Mouse (Mus musculus) CH12.LX (cell line): ENCODE data around the gene Csnk2b. TPM values are rescaled to one million over a fixed set of nuclear protein-coding genes. Genes with fewer than 3 reads are reported as not detected.

Source experiments
- DNase-seq: peaks from one replicate; pipeline ENCODE4 v3.0.0-alpha.2; 2013; ENCODE audit errors: extremely low read depth
- H3K27ac ChIP-seq: 2 replicates; pipeline ENCODE4 v1.5.1; 2012; ENCODE audit warnings: low read depth, mild to moderate bottlenecking, control low read depth, moderate library complexity; ENCODE audit not compliant: insufficient read depth
- H3K27me3 ChIP-seq: replicated peaks from 2 replicates; pipeline ENCODE3; 2012; ENCODE audit warnings: inconsistent platforms
- H3K36me3 ChIP-seq, 2 experiments: replicated peaks in 1 of 2; 2 replicates each; pipeline versions ENCODE3 to v1.6.1; 2012; ENCODE audit warnings: inconsistent platforms in 1 of 2, low read length in 1 of 2, mild to moderate bottlenecking in 1 of 2, mixed read lengths in 1 of 2, moderate library complexity in 1 of 2; ENCODE audit not compliant: control insufficient read depth in 1 of 2, insufficient read depth in 1 of 2
- H3K4me1 ChIP-seq, 2 experiments: 2 replicates each; pipeline ENCODE4 v1.6.1; 2012; ENCODE audit warnings: inconsistent platforms in 1 of 2, moderate library complexity in 1 of 2; ENCODE audit not compliant: insufficient read depth in 2 of 2, control insufficient read depth in 1 of 2
- H3K4me2 ChIP-seq: 2 replicates; pipeline ENCODE4 v1.6.1; 2012; ENCODE audit warnings: low read depth, mild to moderate bottlenecking, control low read depth; ENCODE audit not compliant: poor library complexity, insufficient read depth, severe bottlenecking
- H3K4me3 ChIP-seq, 3 experiments: fragments of 150-350 bp in 1 of 3; sonication (generic) in 1 of 3; replicated peaks in 1 of 3; 2 replicates each; pipeline versions ENCODE3 to v1.5.1; 2011 to 2012; ENCODE audit warnings: low read depth in 2 of 3, low read length in 2 of 3, mild to moderate bottlenecking in 2 of 3, moderate library complexity in 2 of 3, control low read depth in 1 of 3, improper control_type of control experiment in 1 of 3, inconsistent platforms in 1 of 3, mixed read lengths in 1 of 3; ENCODE audit not compliant: poor library complexity in 1 of 3
- H3K79me2 ChIP-seq: replicated peaks from 2 replicates; pipeline ENCODE4 v1.6.1; 2012; ENCODE audit warnings: mild to moderate bottlenecking, moderate library complexity; ENCODE audit not compliant: control insufficient read depth, poor library complexity, insufficient read depth, severe bottlenecking; ENCODE audit errors: extremely low read depth
- H3K9ac ChIP-seq: 2 replicates; pipeline ENCODE4 v1.6.1; 2012; ENCODE audit warnings: low read depth, mild to moderate bottlenecking, control low read depth, moderate library complexity; ENCODE audit not compliant: insufficient read depth
- H3K9me3 ChIP-seq: replicated peaks from 2 replicates; pipeline ENCODE3; 2012; ENCODE audit warnings: low read length, inconsistent platforms, mixed read lengths
- CTCF ChIP-seq, 2 experiments: IDR thresholded peaks in 1 of 2; conservative IDR thresholded peaks in 1 of 2; 2 replicates each; pipeline ENCODE4 v1.5.1; 2011 to 2012; ENCODE audit warnings: low read depth in 2 of 2, low read length in 2 of 2, improper control_type of control experiment in 1 of 2, inconsistent platforms in 1 of 2, mild to moderate bottlenecking in 1 of 2, moderate library complexity in 1 of 2
- ELF1 ChIP-seq: IDR thresholded peaks from 2 replicates; pipeline ENCODE4 v1.6.1; 2014; ENCODE audit warnings: low read depth, mild to moderate bottlenecking, inconsistent platforms, low read length, improper control_type of control experiment
- GABPA ChIP-seq: IDR thresholded peaks from 2 replicates; pipeline ENCODE4 v1.6.1; 2012; ENCODE audit warnings: low read depth, low read length, improper control_type of control experiment, inconsistent platforms; ENCODE audit not compliant: insufficient replicate concordance
- IRF4 ChIP-seq: IDR thresholded peaks from 2 replicates; pipeline ENCODE4 v1.6.1; 2014; ENCODE audit warnings: low read depth, mild to moderate bottlenecking, inconsistent platforms, low read length, improper control_type of control experiment
- JUN ChIP-seq: IDR thresholded peaks from 2 replicates; pipeline ENCODE4 v1.6.1; 2011; ENCODE audit warnings: low read depth, mild to moderate bottlenecking, low read length, improper control_type of control experiment, moderate library complexity; ENCODE audit not compliant: insufficient read depth
- JUND ChIP-seq: conservative IDR thresholded peaks from 2 replicates; pipeline ENCODE4 v1.6.1; 2011; ENCODE audit warnings: low read depth, low read length, improper control_type of control experiment
- KAT2A ChIP-seq: IDR thresholded peaks from 2 replicates; pipeline ENCODE4 v1.6.1; 2012; ENCODE audit warnings: low read length, improper control_type of control experiment, inconsistent platforms; ENCODE audit not compliant: insufficient replicate concordance
- MAX ChIP-seq: IDR thresholded peaks from 2 replicates; pipeline ENCODE4 v1.6.1; 2011; ENCODE audit warnings: low read length, improper control_type of control experiment
- MAZ ChIP-seq: IDR thresholded peaks from 2 replicates; pipeline ENCODE4 v1.6.1; 2012; ENCODE audit warnings: low read depth, mild to moderate bottlenecking, inconsistent platforms, low read length, improper control_type of control experiment, moderate library complexity
- MEF2A ChIP-seq: IDR thresholded peaks from 2 replicates; pipeline ENCODE4 v1.6.1; 2014; ENCODE audit warnings: low read depth, mild to moderate bottlenecking, inconsistent platforms, low read length, improper control_type of control experiment, borderline replicate concordance
- NRF1 ChIP-seq: IDR thresholded peaks from 2 replicates; pipeline ENCODE4 v1.6.1; 2014; ENCODE audit warnings: low read depth, mild to moderate bottlenecking, inconsistent platforms, low read length, improper control_type of control experiment, moderate library complexity
- POLR2A ChIP-seq: IDR thresholded peaks from 2 replicates; pipeline ENCODE4 v1.6.1; 2011; ENCODE audit warnings: low read depth, mild to moderate bottlenecking, improper control_type of control experiment, low read length
- POLR2AphosphoS2 ChIP-seq: IDR thresholded peaks from 2 replicates; pipeline ENCODE4 v1.6.1; 2011; ENCODE audit warnings: low read depth, low read length, improper control_type of control experiment
- RAD21 ChIP-seq: IDR thresholded peaks from 2 replicates; pipeline ENCODE4 v1.6.1; 2011; ENCODE audit warnings: low read depth, mild to moderate bottlenecking, low read length, improper control_type of control experiment, moderate library complexity
- SIN3A ChIP-seq: IDR thresholded peaks from 2 replicates; pipeline ENCODE4 v1.6.1; 2012; ENCODE audit warnings: low read length, improper control_type of control experiment, inconsistent platforms
- SMC3 ChIP-seq: IDR thresholded peaks from 2 replicates; pipeline ENCODE4 v1.6.1; 2011; ENCODE audit warnings: low read depth, low read length, improper control_type of control experiment
- TBP ChIP-seq: conservative IDR thresholded peaks from 2 replicates; pipeline ENCODE4 v1.6.1; 2011; ENCODE audit warnings: low read depth, low read length, improper control_type of control experiment
- TCF12 ChIP-seq: IDR thresholded peaks from 2 replicates; pipeline ENCODE4 v1.6.1; 2014; ENCODE audit warnings: low read depth, mild to moderate bottlenecking, inconsistent platforms, low read length, improper control_type of control experiment
- USF1 ChIP-seq: IDR thresholded peaks from 2 replicates; pipeline ENCODE4 v1.6.1; 2014; ENCODE audit warnings: low read depth, mild to moderate bottlenecking, inconsistent platforms, low read length, improper control_type of control experiment
- ZC3H11A ChIP-seq: IDR thresholded peaks from 2 replicates; pipeline ENCODE4 v1.6.1; 2012; ENCODE audit warnings: low read depth, mild to moderate bottlenecking, inconsistent platforms, low read length, improper control_type of control experiment
- ZKSCAN1 ChIP-seq: IDR thresholded peaks from 2 replicates; pipeline ENCODE4 v1.6.1; 2012; ENCODE audit warnings: low read depth, inconsistent platforms, low read length, improper control_type of control experiment, borderline replicate concordance
- ZMIZ1 ChIP-seq: IDR thresholded peaks from 2 replicates; pipeline ENCODE4 v1.6.1; 2012; ENCODE audit warnings: low read depth, mild to moderate bottlenecking, inconsistent platforms, low read length, improper control_type of control experiment
- ZNF384 ChIP-seq: IDR thresholded peaks from 2 replicates; pipeline ENCODE4 v1.6.1; 2012; ENCODE audit warnings: low read depth, low read length, improper control_type of control experiment, inconsistent platforms
- dilution Hi-C: fragments of 300-500 bp; cut with MboI; formaldehyde crosslinking; loops from 2 replicates; pipeline ENCODE4 v1.14.3; 2020; ENCODE audit warnings: low sequenced_read_pairs; ENCODE audit not compliant: extremely low pct_unique_long_range_greater_than_20kb, extremely low pct_ligation_motif_present
- in situ Hi-C: fragments of 300-500 bp; cut with MboI; formaldehyde crosslinking; loops from 3 replicates; pipeline ENCODE4 v1.14.3; 2019; ENCODE audit warnings: low sequenced_read_pairs, low pct_ligation_motif_present, low pct_unique_long_range_greater_than_20kb, mixed read lengths
- polyA plus RNA-seq: library from polyadenylated mRNA; unstranded; fragments of >175 nt; gene quantifications from 2 replicates; pipeline ENCODE4 v1.2.1, GENCODE M21; 2012; ENCODE audit warnings: low read depth; ENCODE audit not compliant: insufficient read length
- total RNA-seq, 2 experiments: library from RNA; depleted of rRNA; stranded (reverse); fragments of 300-350 nt in 1 of 2; fragments of >200 nt in 1 of 2; gene quantifications; 2 replicates each; pipeline ENCODE4 v1.2.3; 2012 to 2014

Csnk2b gene
- total and polyA plus RNA-seq, 3 experiments = 89.3 to 348 (median 130) TPM

- TF ChIP-seq POLR2AphosphoS2 (no peak), MAZ (no peak), JUN (no peak), RAD21 (peak; percentile 81), ZNF384 (peak; percentile 97)
Observed at GRCm38 (mm10) chr17:35168541-35169207, 46.8 kb upstream of the Csnk2b start (continued).

- Histone ChIP-seq H3K9me3 (no peaks in the 10 kb centered on the region), H3K36me3 (peaks cover 0 to 8% of the 10 kb centered on the region in 2 experiments), H3K27me3 (no peaks in the 10 kb centered on the region), H3K4me3 (no peak overlapping the region), H3K27ac (no peak overlapping the region), H3K4me1 (peaks cover 11 to 37% of the 10 kb centered on the region in 2 experiments), H3K9ac (no peak overlapping the region), H3K79me2 (peaks cover 23% of the 10 kb centered on the region), H3K4me2 (no peak overlapping the region)
- in situ Hi-C loops (no loop called here), dilution Hi-C loops (no loop called here)
- no peak for DNase-seq
- no peak for TF ChIP-seq KAT2A
- no peak for TF ChIP-seq USF1
- no peak for TF ChIP-seq ZMIZ1
- no peak for TF ChIP-seq IRF4
- TF ChIP-seq MAX = no peak
- no peak for TF ChIP-seq TCF12
- no peak for TF ChIP-seq GABPA
- TF ChIP-seq NRF1 = no peak
- TF ChIP-seq POLR2AphosphoS2 = no peak
- TF ChIP-seq JUND = no peak
- TF ChIP-seq JUN = no peak
- no peak for TF ChIP-seq ELF1
Observed at GRCm38 (mm10) chr17:35167794-35168193, 45.9 kb upstream of the Csnk2b start.

GRCm38 (mm10) chr17:35166352-35167035, 44.6 kb upstream of the Csnk2b start:
- no peak overlapping the region for H3K4me3 ChIP-seq
- peaks cover 6 to 37% of the 10 kb centered on the region in 2 experiments for H3K4me1 ChIP-seq
- peak overlapping the region; percentile 84; the same call in 1 of the 2 replicates for H3K4me2 ChIP-seq
- DNase-seq = peak; percentile 91
- H3K9me3 ChIP-seq = no peaks in the 10 kb centered on the region
- no peak overlapping the region for H3K27ac ChIP-seq
- H3K79me2 ChIP-seq = peaks cover 36% of the 10 kb centered on the region
- H3K27me3 ChIP-seq = no peaks in the 10 kb centered on the region
- dilution Hi-C loops (no loop called here), in situ Hi-C loops (no loop called here)
- H3K9ac ChIP-seq = no peak overlapping the region
- H3K36me3 ChIP-seq = peaks cover 7 to 21% of the 10 kb centered on the region in 2 experiments
- no peak for TF ChIP-seq ZKSCAN1
- no peak for TF ChIP-seq TBP
- TF ChIP-seq ZC3H11A = 0 out of 2 replicates have a peak, but pooled peaks have one; percentile 46
- peak; percentile 48 to 92 for TF ChIP-seq CTCF (conservative IDR thresholded peaks at IDR 0.05 in 1 of 2, IDR thresholded peaks at IDR 0.05 in 1 of 2; ENCODE audit: low read depth in 2 of 2, low read length in 2 of 2)
- 0 out of 2 replicates have a peak, but pooled peaks have one; percentile 43 for TF ChIP-seq SIN3A
- peak; percentile 90 for TF ChIP-seq SMC3
- 0 out of 2 replicates have a peak, but pooled peaks have one; percentile 6 for TF ChIP-seq POLR2A
- TF ChIP-seq MEF2A = no peak
- TF ChIP-seq RAD21 = peak; percentile 85
- TF ChIP-seq, all 38 proteins: peak for 6
